Mouse (Mus musculus) intestine, embryonic 15.5 days (tissue): Measurements from ENCODE around the gene Klhdc2. TPM values are rescaled to one million over a fixed set of nuclear protein-coding genes. Genes with fewer than 3 reads are reported as not detected.

Source experiments
- ATAC-seq: fragments of 200-750 bp; cut with Nextera tagmentation; 2 replicates; pipeline ENCODE4 v1.8.0; 2017; ENCODE audit warnings: moderate TSS enrichment, moderate library complexity
- H3K27ac ChIP-seq: fragments of 300-500 bp; sonication (generic); 2 replicates; pipeline ENCODE4 v1.5.1; 2015; ENCODE audit warnings: mild to moderate bottlenecking, inconsistent platforms
- H3K27me3 ChIP-seq: fragments of 300-500 bp; sonication (generic); replicated peaks from 2 replicates; pipeline ENCODE4 v1.6.1; 2015; ENCODE audit warnings: inconsistent platforms
- H3K36me3 ChIP-seq: fragments of 300-500 bp; sonication (generic); 2 replicates; pipeline ENCODE4 v1.6.1; 2015; ENCODE audit warnings: inconsistent platforms
- H3K4me1 ChIP-seq: fragments of 300-500 bp; sonication (generic); replicated peaks from 2 replicates; pipeline ENCODE4 v1.6.1; 2015; ENCODE audit warnings: inconsistent platforms
- H3K4me2 ChIP-seq: fragments of 300-500 bp; sonication (generic); replicated peaks from 2 replicates; pipeline ENCODE4 v1.6.1; 2015; ENCODE audit warnings: mild to moderate bottlenecking, inconsistent platforms
- H3K4me3 ChIP-seq: fragments of 300-500 bp; sonication (generic); replicated peaks from 2 replicates; pipeline ENCODE4 v1.5.1; 2015; ENCODE audit warnings: inconsistent platforms
- H3K9ac ChIP-seq: fragments of 300-500 bp; sonication (generic); 2 replicates; pipeline ENCODE4 v1.6.1; 2015; ENCODE audit warnings: inconsistent platforms
- H3K9me3 ChIP-seq: fragments of 300-500 bp; sonication (generic); 2 replicates; pipeline ENCODE4 v1.6.1; 2016; ENCODE audit warnings: inconsistent platforms
- WGBS: fragments of 180-500 bp; shearing (Covaris S2); methylation state at CpG from one replicate; pipeline ENCODE4 v1.1.7; 2015; 5-methylcytosine and 5-hydroxymethylcytosine counted together
- polyA plus RNA-seq: library from polyadenylated mRNA; unstranded; fragments of >200 nt; fragmentation: Nextera tagmentation; extraction: Ambion mirVana; gene quantifications from 2 replicates; pipeline ENCODE4 v1.2.1, GENCODE M21; 2015

Gene Klhdc2
- 107 and 115 TPM in 2 replicates for polyA plus RNA-seq

DNA sequence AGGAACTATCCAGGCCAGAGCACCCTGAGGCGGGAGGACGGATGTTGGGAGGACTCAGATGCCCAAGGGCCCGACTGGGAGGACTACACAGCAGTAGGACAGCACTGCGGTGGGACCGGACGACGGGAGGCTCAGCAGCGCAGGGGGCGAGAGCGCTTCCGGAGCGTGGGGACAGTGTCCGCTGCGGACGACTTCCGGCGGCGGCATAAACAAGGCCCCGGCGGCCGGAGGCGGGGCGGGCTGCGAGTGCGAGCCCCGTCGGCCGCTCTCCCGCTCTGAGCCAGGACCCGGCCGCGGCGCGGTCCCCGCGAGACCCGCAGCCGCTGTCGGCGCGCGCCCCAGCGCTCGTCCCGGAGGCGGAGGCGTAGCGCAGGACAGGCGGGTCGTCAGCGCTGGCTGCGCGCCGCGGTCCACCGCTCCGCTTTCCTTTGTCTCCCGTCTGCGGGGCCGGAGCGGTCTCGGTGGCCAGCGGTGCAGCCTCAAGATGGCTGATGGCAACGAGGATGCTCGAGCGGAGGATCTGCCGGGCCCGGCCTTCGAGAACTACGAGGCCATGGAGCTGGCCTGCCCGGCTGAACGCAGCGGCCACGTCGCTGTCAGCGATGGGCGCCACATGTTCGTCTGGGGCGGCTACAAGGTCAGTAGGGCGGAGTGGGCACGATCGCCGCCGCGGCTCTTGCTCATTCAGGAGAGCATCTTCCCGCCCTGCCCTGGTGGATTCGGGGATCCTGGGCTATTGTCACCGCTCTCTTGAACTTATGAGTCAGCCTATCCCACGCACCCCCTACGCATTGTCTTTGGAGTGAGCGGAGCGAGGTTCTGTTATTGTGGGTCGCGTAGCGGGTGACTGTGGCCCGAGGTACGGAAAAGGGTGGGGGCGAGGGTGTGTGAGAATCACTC is at the start of gene Klhdc2:
Gene Klhdc2 (plus strand): TSS at position 171 of the 900 bp plus-strand sequence.
- peak within 1 kb of the TSS; percentile 98 for H3K4me3 ChIP-seq
- 0 out of 2 replicates have a peak, but pooled peaks cover 3% of the 10 kb centered on the region for H3K36me3 ChIP-seq
- H3K4me2 ChIP-seq, result peak within 1 kb of the TSS; percentile 59
- H3K27ac ChIP-seq, result peak within 1 kb of the TSS; percentile 92
- peaks cover 12% of the 10 kb centered on the region for H3K4me1 ChIP-seq
- no peaks in the 10 kb centered on the region for H3K27me3 ChIP-seq
- H3K9ac ChIP-seq, result peak within 1 kb of the TSS; percentile 95
- no peaks in the 10 kb centered on the region for H3K9me3 ChIP-seq
- peak; percentile 95 for ATAC-seq
- WGBS, result under 1% methylated on average over 98 of the region's 98 CpGs

DNA sequence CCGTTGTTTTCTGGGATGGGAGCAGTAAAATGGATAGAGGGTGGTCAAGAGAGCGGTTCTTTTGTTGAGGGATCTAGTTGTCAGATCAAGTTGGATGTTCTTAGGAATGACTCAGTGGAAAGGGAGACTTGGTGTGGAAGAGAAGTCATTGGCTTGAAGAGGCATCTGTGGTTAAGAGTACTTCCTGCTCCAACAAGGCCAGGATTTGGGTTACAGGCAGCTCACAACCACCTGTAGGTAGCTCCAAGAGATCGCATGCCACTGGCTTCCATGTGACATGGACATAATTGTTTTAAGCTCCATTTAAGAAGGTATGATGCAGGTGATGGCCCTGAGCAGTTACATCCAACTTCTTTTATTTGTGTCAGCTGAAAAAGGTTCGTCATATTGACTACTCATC is 46.7 kb upstream of the Klhdc2 start:
- ATAC-seq, result no peak
- WGBS, result 86% methylated on average over 4 of the region's 4 CpGs
- no peak overlapping the region for H3K4me3 ChIP-seq

DNA sequence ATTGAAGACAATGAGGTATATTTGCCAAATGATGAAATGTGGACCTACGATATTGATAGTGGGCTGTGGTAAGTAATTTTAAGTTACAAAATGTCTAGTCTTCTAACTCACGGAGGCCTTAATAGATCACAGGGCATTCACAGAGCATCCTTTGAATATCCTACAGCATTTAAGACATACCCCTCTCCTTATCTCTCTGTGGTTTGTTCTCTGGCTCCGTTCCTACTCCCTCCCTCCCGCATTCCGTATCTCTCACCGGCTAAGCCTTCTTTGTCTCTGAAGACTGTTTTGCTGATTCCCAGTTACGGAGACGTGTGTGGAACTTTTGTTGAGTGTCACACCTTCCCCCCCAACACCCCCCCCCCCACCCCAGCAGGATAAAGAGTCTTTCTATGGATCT is 45.7 kb upstream of the Klhdc2 start:
- Histone ChIP-seq H3K27me3 (no peaks in the 10 kb centered on the region), H3K4me1 (no peaks in the 10 kb centered on the region), H3K9ac (no peak overlapping the region), H3K9me3 (no peaks in the 10 kb centered on the region), H3K4me3 (no peak overlapping the region), H3K27ac (no peak overlapping the region), H3K4me2 (no peak overlapping the region), H3K36me3 (no peaks in the 10 kb centered on the region)
- 78% methylated on average over 8 of the region's 8 CpGs for WGBS
- no peak for ATAC-seq

More for the DNA sequence above, 46.7 kb upstream of the Klhdc2 start:
- Histone ChIP-seq H3K9ac (no peak overlapping the region), H3K27me3 (no peaks in the 10 kb centered on the region), H3K36me3 (no peaks in the 10 kb centered on the region), H3K4me1 (no peaks in the 10 kb centered on the region), H3K27ac (no peak overlapping the region), H3K9me3 (no peaks in the 10 kb centered on the region), H3K4me2 (no peak overlapping the region)

DNA sequence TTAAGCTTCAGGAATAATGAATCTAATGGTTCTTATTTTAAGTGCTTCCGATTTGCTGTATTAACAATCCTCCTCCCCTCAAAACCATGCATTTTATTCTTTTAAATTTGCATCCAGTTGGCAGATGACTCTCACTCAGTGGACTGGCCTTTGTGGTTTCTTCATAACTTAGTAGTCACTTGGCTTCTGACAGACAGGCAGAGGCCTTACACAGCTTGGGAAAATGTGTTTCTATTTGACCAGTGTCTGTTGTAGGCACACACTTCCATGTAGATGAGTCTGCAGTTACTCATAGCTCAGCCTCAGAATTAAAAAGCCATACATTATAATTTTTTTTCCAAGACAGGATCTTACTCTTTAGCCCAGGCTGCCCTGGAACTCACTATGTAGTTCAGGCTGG is 42.7 kb upstream of the Klhdc2 start:
- WGBS, result 89% methylated on average over 1 of the region's 1 CpGs
- Histone ChIP-seq H3K36me3 (no peaks in the 10 kb centered on the region), H3K4me1 (no peaks in the 10 kb centered on the region), H3K4me2 (no peak overlapping the region), H3K9me3 (no peaks in the 10 kb centered on the region), H3K9ac (no peak overlapping the region), H3K27ac (no peak overlapping the region), H3K27me3 (no peaks in the 10 kb centered on the region), H3K4me3 (no peak overlapping the region)
- ATAC-seq, result no peak

DNA sequence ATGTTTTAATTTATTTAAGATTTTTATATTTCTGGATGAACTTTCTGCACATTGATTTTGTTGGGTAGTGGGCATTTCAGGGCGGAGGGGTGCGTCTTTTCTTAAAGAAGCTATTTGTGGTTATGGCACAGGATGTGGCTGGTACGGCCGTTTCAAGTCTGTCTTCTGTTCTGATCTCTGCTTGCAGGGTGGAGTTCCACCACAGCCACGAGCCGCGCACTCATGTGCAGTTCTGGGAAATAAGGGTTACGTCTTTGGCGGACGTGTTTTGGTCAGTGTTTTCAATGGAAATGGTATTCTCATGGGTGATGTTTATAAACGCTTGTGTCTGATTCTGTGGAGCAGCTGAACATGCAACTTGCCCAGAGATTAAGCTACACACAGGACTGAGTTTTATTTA is 38.6 kb upstream of the Klhdc2 start:
- no peaks in the 10 kb centered on the region for H3K27me3 ChIP-seq
- H3K9ac ChIP-seq, result no peak overlapping the region
- H3K9me3 ChIP-seq, result no peaks in the 10 kb centered on the region
- H3K27ac ChIP-seq, result no peak overlapping the region
- H3K4me1 ChIP-seq, result no peaks in the 10 kb centered on the region
- WGBS, result 79% methylated on average over 11 of the region's 11 CpGs
- H3K4me2 ChIP-seq, result no peak overlapping the region
- ATAC-seq, result no peak
- no peaks in the 10 kb centered on the region for H3K36me3 ChIP-seq
- no peak overlapping the region for H3K4me3 ChIP-seq

DNA sequence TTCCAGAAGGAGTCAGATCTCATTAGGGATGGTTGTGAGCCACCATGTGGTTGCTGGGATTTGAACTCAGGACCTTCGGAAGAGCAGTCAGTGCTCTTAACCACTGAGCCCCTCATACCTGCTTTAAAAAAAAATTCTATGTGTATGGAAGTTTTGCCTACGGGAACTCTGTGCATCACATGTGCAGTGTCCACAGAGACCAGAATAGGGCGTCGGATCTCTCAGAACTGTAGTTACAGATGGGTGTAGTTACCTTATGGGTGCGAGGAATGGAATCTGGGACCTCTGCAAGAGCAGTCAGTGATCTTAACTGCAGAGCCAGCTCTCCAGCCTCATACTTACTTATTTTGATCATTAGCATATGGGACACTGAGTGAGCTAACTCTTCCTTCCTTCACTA is 34.2 kb upstream of the Klhdc2 start:
- Histone ChIP-seq H3K4me1 (no peaks in the 10 kb centered on the region), H3K9me3 (no peaks in the 10 kb centered on the region), H3K27ac (no peak overlapping the region), H3K4me2 (no peak overlapping the region), H3K27me3 (no peaks in the 10 kb centered on the region), H3K36me3 (no peaks in the 10 kb centered on the region), H3K9ac (no peak overlapping the region), H3K4me3 (no peak overlapping the region)
- no peak for ATAC-seq
- 90% methylated on average over 5 of the region's 5 CpGs for WGBS

DNA sequence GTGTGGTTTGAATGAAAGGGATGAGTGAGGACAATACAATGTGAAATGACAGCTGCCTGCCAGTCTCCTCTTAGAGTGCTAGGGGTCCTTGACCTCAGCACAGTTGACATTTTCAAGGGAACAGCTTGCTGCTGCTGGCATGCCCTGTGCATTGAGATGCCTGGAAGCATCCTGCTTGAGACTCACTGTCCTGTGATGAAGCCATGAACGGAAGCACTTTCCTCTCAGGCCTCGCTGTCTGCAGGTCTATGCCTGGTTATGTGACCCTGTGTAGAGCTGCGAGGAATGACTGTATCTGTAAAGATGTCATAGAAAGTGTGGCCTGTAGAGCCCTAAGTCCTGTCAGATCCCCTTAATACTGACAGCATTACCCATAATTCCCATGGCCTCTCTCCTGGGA is 31.4 kb upstream of the Klhdc2 start:
- ATAC-seq, result no peak
- Histone ChIP-seq H3K9ac (no peak overlapping the region), H3K4me1 (no peaks in the 10 kb centered on the region), H3K4me3 (no peak overlapping the region), H3K4me2 (no peak overlapping the region), H3K36me3 (no peaks in the 10 kb centered on the region), H3K9me3 (no peaks in the 10 kb centered on the region), H3K27me3 (no peaks in the 10 kb centered on the region), H3K27ac (no peak overlapping the region)
- WGBS, result 84% methylated on average over 3 of the region's 3 CpGs

DNA sequence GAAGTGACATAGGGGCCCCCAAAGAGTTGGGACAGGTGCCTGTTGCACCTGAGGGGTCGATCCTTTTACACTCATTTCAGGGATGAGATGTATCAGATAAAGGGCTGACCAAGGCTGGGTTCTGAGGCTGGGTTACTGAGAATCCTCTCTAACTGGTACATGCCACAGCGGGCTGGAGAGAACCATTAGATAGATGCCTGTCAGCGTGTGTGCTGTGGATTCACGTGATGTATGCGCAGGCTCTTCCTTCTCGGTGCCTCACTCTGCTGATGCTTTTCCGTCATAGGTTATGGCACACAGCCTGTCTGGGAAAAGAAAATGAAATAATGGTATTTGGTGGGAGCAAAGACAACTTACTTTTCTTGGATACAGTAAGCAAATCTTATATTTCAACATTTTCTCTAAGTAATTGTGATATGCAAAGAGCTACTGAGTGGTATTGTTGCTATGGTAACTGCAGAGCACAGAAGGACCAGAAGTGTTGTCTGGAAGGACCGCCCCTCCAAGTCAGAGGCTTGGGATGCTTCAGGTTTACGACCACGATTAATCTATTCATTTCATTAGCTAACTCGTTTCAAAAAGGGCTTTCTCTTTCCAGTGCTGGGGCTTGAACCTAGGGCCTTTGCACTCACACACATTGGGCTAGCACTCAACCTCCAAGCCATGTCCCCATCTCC is 28.4 kb upstream of the Klhdc2 start:
- no peak overlapping the region for H3K4me3 ChIP-seq
- no peaks in the 10 kb centered on the region for H3K36me3 ChIP-seq
- no peak overlapping the region for H3K27ac ChIP-seq
- H3K4me2 ChIP-seq, result no peak overlapping the region
- H3K9me3 ChIP-seq, result no peaks in the 10 kb centered on the region
- H3K9ac ChIP-seq, result no peak overlapping the region
- 73% methylated on average over 11 of the region's 11 CpGs for WGBS
- no peak for ATAC-seq
- H3K27me3 ChIP-seq, result no peaks in the 10 kb centered on the region
- no peaks in the 10 kb centered on the region for H3K4me1 ChIP-seq

DNA sequence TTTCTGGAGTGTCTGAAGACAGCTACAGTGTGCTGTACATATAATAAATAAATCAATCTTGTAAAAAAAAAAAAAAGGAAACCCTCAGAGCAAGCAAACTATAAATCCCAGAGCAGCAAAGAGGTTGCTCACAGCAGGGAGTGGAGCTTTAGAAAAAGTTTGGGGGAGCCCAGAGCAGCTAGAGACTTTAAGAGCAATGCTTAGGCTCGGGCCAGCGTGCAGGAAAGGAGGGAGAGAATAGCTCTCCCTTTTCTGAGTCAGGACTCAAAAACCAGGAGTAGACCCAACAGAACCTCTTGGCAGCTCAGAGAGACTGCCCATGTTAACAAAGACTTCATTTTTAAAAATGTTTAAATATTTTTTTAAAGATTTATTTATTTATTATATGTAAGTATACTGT is 27.5 kb upstream of the Klhdc2 start:
- Histone ChIP-seq H3K4me3 (no peak overlapping the region), H3K4me2 (no peak overlapping the region), H3K27me3 (no peaks in the 10 kb centered on the region), H3K36me3 (no peaks in the 10 kb centered on the region), H3K27ac (no peak overlapping the region), H3K4me1 (no peaks in the 10 kb centered on the region), H3K9ac (no peak overlapping the region), H3K9me3 (no peaks in the 10 kb centered on the region)
- ATAC-seq, result no peak
- WGBS, result 82% methylated on average over 2 of the region's 2 CpGs

DNA sequence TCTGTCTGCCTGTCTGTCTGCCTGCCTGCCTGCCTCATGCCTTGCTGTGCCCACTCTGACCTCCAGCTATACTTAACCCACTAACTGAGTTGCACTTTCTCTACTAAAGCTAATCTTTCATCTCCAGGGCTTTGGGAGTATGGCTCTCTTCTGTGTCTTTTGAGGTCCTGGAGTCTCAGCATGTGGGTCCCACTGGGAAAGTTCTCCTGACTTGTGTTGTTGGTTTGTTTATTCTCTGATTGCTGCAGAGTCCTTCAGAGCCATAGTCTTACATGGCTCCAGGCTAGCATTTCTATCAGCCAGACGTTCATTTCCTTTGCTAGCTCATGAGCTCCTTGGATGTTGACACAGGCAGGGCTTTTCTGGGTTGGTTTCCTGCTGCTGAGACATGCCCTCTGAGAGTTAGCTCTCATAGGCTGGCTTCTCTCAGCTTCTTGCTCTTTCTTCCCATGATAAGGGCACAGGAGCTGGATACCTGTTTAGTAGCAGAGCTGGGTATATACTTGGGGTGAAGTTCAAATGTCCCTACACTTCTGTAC is 16.5 kb upstream of the Klhdc2 start:
- Histone ChIP-seq H3K4me2 (no peak overlapping the region), H3K4me1 (no peaks in the 10 kb centered on the region), H3K36me3 (no peaks in the 10 kb centered on the region), H3K9me3 (no peaks in the 10 kb centered on the region), H3K27me3 (no peaks in the 10 kb centered on the region), H3K9ac (no peak overlapping the region), H3K27ac (no peak overlapping the region), H3K4me3 (no peak overlapping the region)
- WGBS, result 12% methylated on average over 1 of the region's 1 CpGs
- no peak for ATAC-seq

DNA sequence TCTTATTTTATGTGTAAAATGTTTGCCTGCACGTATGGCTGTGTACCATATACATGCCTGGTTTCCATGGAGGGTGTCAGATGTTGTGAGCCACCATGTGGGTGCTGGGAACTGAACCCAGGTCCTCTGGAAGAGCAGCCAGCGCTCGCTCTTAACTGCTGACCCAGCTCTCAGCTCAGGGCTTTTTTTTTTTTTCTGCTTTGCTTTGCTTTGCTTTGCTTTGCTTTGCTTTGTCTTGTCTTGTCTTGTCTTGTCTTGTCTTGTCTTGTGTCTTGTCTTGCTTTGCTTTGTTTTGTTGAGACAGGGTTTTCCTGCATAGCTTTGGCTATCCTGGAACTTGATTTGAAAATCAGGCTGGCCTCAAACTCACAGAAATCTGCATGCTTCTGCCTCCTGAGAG is 15.6 kb upstream of the Klhdc2 start:
- ATAC-seq, result no peak
- no peaks in the 10 kb centered on the region for H3K4me1 ChIP-seq
- H3K4me2 ChIP-seq, result no peak overlapping the region
- H3K36me3 ChIP-seq, result no peaks in the 10 kb centered on the region
- H3K9ac ChIP-seq, result no peak overlapping the region
- no peaks in the 10 kb centered on the region for H3K9me3 ChIP-seq
- no peak overlapping the region for H3K4me3 ChIP-seq
- no peaks in the 10 kb centered on the region for H3K27me3 ChIP-seq
- H3K27ac ChIP-seq, result no peak overlapping the region
- 93% methylated on average over 3 of the region's 3 CpGs for WGBS

DNA sequence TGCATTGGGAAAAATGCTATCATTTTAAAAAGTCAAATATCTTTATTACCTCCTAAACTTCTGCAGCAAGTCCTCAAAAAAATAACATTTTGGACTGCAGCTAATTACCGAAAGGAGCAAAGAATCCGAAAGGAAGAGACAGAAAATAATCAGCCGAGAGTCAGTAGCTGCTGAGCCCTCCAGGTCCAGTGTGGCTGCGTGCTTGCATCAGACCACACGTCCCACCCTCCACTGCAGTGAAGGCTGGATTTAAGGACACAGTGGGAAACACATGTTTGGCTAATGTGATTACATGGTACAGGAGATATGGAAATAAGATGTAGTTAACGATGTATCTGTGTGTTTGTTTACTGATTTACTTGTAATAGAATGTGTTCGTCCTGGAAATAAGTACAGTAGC is 13.3 kb upstream of the Klhdc2 start:
- no peak overlapping the region for H3K9ac ChIP-seq
- H3K27ac ChIP-seq, result no peak overlapping the region
- no peak for ATAC-seq
- no peak overlapping the region for H3K4me3 ChIP-seq
- H3K36me3 ChIP-seq, result no peaks in the 10 kb centered on the region
- no peak overlapping the region for H3K4me2 ChIP-seq
- 85% methylated on average over 7 of the region's 7 CpGs for WGBS
- no peaks in the 10 kb centered on the region for H3K4me1 ChIP-seq
- H3K9me3 ChIP-seq, result no peaks in the 10 kb centered on the region
- no peaks in the 10 kb centered on the region for H3K27me3 ChIP-seq
